Mouse (Mus musculus) monocyte, adult 2 months (primary cell): ENCODE measurements around the gene Muc16.

Source experiments
- DNase-seq, 2 experiments: peaks; one replicate each; pipeline ENCODE4 v3.0.0; 2022; ENCODE audit warnings: low spot score in 2 of 2, low read depth in 1 of 2

Gene Muc16

GRCm38 (mm10) chr9:18674480-18675154 lies at the start of gene Muc16:
Gene Muc16, minus strand, starts transcription at chr9:18674530.
- DNase-seq, result no peak

GRCm38 (mm10) chr9:18722712-18723099 lies 48.4 kb upstream of the Muc16 start:
- no peak for DNase-seq

- no peak for DNase-seq
These were observed 47.8 kb upstream of the Muc16 start for GRCm38 (mm10) chr9:18721931-18722711.

- no peak for DNase-seq
These were observed 46.7 kb upstream of the Muc16 start for GRCm38 (mm10) chr9:18721011-18721410.

- no peak for DNase-seq
These were observed 31.3 kb upstream of the Muc16 start for GRCm38 (mm10) chr9:18705628-18706027.

- no peak for DNase-seq
These were observed 76.0 kb downstream of the Muc16 start for GRCm38 (mm10) chr9:18598366-18598765.

- DNase-seq, result no peak
These were observed 166.2 kb downstream of the Muc16 start for GRCm38 (mm10) chr9:18508098-18508497.

GRCm38 (mm10) chr9:18478168-18478567 lies 196.2 kb downstream of the Muc16 start, which contains the start of the genes Zfp558 and Mbd3l1:
Gene Zfp558, minus strand, starts transcription at chr9:18478268.
Gene Mbd3l1, plus strand, starts transcription at chr9:18478359.
- no peak for DNase-seq

GRCm38 (mm10) chr9:18473324-18474128 lies 200.8 kb downstream of the Muc16 start:
- DNase-seq, result peak; percentile 14 to 28

GRCm38 (mm10) chr9:18468005-18468404 lies 206.3 kb downstream of the Muc16 start:
- DNase-seq, result no peak

GRCm38 (mm10) chr9:18467350-18467749 lies 207.0 kb downstream of the Muc16 start:
- DNase-seq, result no peak

- DNase-seq, result no peak
These were observed 217.8 kb downstream of the Muc16 start for GRCm38 (mm10) chr9:18456520-18456919.
